Mouse (Mus musculus) C2C12 (cell line): Measurements from ENCODE around the gene Mprip.

ENCODE experiments used
- CTCF ChIP-seq: IDR thresholded peaks from one replicate; pipeline ENCODE4 v1.5.1; 2011; ENCODE audit not compliant: control insufficient read depth, insufficient read depth, insufficient read length
- MAX ChIP-seq: IDR thresholded peaks from one replicate; pipeline ENCODE4 v1.6.1; 2011; ENCODE audit warnings: mild to moderate bottlenecking, control low read depth

GRCm38 (mm10) chr11:59817916-59818315 lies 156.8 kb downstream of the Mprip start:
- TF ChIP-seq CTCF (no peak), MAX (no peak)
